Mouse (Mus musculus) right cerebral cortex, postnatal 4 days (tissue): ENCODE data around the gene Nfam1.
A peak's percentile ranks its signal among the peaks of the same experiment; 100 is the strongest.

Source experiments
- DNase-seq: peaks from one replicate; pipeline ENCODE4 v3.0.0-alpha.2; 2022

Nfam1 gene

DNA sequence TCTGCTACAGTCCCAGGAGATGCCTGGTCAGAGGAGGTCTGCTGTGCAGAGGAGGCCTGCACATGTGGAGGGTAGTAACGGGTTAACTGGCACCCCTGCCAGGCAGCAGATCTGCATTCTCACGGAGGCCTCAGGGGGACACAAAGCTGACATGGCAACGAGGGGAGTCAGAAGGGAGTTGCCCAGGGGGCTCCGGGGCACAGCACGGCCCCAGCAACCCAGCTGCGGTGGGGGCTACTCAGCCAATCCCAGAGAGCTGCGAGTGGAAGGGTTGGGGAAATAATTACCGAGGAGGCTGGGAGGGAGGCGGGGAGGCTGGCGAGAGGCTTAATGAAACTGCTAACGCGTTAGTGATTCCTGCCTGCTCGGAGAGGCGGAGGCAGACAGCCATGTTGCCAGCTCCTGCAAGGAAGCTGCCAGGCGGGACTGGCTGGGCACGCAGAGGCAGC lies 74.8 kb downstream of the Nfam1 start:
- DNase-seq, result peak; percentile 53

DNA sequence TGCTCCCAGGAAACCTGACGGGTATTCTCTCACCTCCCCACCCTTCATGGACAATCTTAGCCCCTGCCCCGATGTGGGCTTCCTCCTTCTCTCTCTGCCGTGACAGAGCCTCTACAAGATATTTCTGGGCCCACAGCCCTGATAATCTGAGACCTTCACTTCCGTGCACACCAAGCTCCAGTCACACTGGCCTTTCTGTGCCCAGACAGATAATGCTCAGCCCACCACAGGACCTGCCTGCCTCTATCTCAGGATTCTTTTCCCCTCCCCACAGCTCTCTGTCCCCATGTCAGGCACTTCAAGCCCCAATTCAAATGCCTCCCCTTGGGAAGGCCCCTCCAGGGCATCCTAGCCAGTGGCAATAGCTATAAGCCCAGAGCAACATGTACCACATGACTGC lies 76.4 kb downstream of the Nfam1 start:
- DNase-seq, result no peak

DNA sequence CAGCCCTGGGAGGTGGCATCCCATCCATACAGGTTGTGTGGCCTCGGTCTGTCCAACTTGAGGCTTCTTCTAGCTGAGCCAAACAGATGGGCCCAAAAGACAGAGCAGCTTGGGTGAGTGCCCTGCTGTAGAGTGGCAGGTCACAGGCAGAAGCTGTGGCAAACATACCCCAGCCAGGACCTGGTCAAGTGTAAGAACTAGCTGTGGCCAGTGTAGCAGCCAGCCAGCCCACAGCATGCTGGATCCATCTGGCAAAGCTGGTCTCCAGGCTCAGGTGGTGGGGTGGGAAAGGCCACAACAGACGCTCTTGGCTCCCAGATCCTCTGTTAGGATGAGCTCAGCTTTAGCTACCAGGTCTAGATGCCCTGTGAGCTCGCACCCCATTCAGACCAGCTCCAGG lies 76.8 kb downstream of the Nfam1 start:
- DNase-seq, result no peak

DNA sequence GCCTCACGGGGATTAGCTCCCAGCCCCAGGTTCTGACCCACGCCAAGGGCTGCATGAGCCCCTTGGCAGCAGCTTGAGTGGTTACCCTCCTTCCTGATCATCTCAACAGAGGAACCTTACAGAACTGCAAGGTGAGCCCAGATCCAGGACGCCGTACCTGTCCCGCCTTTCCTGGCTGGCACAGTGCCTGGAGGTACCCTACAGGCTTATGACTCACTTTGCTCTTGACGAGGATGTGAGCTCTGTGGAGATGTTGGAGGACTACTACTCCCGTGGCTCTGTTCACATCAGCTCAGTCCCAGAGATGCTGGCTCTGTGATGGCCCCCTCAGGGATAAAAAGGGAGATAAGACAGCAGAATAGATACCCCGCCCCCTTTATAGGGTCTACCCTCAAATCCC lies 77.8 kb downstream of the Nfam1 start:
- DNase-seq, result no peak

DNA sequence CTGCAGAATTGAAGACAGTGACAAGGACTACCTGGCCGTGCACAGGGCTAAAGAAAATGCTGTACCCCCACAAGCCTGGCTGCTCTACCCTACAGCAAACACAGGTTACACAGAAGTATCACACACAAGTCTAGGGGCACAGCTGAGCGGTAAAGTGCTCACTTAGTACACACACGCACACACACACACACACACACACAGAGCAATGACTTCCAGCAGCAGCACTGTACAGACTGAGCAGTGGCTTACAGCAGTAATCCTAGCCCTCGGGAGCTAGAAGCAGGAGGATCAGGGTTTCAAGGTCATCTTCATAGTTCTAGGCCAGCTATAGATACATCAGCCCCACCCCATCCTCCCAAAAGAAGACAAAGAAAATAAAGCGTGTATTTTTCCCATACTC lies 79.1 kb downstream of the Nfam1 start:
- no peak for DNase-seq

DNA sequence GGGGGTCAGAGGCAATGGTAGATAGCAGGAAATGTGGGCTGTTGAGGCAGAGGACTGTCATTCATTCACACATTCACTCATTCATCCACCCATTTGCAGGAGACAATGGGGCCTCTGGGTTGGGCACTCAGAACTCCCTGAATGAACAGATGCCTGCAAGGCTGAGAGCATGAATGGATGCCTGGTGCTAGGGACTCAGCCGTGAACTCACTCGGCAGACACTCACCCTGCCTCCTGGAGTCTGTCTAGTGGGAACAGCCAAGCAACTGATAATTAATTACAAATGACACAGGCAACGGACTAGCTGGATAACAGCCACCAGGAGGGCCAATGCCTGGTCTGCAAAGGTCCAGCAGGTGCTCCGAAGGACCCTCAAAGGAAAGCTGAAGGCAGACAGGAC lies 80.0 kb downstream of the Nfam1 start:
- DNase-seq, result no peak

DNA sequence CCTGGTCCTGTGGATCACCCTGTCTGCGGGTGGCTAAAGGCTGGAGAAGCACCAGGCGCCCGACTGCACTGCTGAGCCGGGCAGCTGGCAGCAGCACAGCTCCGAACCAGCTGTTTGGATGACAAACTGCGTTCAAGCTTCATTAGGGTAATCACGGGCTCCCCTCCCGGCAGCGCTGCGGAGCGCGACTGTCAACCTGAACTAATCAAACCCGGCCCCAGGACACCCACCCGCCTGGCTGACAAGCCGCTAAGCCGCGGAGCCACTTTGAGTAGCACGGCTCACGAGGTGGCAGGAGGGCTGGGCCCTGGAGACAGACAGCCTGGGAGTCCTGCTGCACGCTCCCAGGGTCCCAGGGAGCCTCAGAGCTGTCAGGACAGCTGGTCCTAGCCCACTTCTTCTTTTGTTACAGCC lies 80.8 kb downstream of the Nfam1 start:
- DNase-seq, result no peak

DNA sequence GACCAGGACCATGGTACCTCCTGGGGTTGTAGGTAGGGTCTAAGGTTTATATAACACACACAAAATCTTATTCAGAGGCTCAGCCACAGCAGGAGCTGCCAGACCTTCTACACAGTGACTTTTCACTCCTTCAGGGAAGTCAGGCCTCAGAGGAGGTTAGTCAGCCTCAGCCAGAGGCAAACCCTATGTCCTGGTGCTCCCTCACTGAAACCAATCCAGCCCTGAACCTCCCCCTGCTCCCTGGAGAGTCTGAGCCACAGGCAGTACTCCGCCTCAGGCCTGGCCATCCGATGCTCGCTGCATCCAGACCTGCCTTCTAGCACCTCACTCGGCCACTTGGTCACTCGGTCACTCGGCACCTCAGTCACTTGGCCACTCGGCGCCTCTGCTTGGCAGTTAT lies 82.9 kb downstream of the Nfam1 start:
- DNase-seq, result no peak

DNA sequence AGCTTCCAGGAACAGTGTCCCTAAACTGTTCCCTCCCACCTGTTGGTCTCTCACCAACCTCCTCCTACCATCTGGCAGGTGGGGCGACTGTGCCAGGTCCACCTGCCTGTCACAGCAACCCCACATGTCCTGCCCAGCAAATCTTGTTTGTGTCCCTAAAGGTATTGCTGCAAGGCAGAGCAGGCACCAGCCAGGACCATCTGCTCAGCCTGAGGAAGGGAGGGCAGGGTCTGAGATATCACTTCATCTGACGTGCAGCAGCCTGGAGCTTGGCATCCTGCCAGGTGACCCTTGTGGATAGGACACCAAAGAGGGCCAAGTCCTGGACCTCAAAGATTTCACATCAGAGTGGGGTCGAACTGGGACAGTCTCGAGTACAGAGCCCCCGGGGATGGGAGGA lies 85.7 kb downstream of the Nfam1 start:
- DNase-seq, result no peak

DNA sequence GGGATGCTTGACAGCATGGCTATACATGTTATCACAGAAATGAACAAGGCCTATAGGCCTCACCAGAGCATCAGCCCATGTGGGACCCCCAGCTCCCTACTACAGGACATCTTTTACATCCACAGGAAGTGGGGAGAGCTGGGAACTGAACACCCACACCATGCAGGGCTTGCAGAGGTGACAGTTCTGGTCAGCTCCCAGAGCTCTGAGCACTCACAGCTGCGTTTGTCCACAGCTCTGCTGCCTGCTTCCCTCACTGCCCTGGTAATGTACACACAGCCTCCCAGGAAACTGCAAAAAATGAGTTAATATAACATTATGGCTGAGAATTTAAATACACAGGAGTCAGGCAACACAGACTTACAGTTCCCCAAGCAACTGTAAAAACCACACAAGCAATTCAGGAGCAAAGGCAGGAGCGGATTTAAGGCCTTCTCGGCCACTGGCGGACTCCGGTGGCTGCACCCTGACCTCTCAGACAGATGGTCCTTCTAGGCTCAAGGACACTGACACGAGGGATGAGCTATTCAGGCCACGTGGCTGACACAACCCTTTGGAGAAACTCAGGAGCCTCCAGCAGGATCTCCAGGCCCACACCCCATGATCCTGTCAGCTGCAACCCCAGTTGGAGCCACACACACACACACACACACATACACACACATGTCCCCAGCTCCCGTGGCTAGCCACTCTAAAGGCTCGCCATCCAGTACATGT lies 88.5 kb downstream of the Nfam1 start:
- no peak for DNase-seq
